Comparison of ENCODE assay signal across 8 mouse cellular contexts in the genomic region with DNA sequence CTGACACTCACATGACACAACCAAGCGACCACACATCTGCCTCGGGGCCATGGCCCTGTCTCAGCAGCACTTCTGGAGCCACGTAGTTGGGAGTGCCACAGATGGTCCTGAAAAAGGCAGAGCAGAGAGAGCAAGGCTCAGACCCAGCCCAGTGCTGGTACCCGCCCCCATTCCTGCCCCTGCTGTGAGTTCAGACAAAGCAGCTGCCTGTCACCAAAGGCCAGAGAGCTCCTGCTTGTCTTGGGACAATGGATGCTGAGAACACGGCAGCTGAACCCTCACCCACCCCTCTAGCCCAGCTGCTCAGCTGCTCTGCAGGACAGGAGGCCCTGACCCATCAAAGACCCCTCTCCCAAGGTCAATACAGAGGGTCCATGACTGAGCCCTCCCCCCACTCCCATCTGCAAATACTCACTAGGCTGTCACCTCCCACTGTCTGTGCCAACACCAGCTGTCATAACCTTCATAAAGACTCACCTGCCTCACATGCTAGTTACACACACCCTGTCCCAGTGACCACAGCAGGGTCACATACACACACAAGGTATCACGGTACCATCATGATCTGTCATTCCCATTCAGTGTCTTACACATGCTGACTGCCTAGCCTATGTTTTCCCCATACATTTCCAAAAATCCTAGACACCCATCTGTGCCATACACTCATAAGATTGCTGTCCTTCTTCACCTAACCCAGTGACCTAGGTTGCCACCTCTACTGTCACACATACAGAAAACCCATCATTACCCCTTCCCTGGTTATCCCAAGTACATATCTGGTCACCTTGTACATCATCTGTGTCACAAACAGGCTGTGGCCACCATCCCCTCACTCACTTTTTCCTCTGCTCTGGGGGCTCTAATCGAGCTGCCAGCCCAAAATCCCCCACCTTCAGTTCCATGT. TPM values are rescaled to one million over a fixed set of nuclear protein-coding genes. Genes with fewer than 3 reads are reported as not detected.
DNase-seq lines count a peak whose midpoint lies in the region; ATAC-seq and TF ChIP-seq lines count a peak whose summit lies in the region.

No protein-coding gene starts in this region.

- no peak overlapping the region for H3K9ac ChIP-seq in kidney, postnatal 0 days (ENCODE audit: low read depth, low read length)
- 0 out of 2 replicates have a peak overlapping the region, but pooled peaks have one; percentile 90 for H3K9ac ChIP-seq in intestine, postnatal 0 days (ENCODE audit: low read depth, low read length)
- H3K9ac ChIP-seq in neural tube, embryonic 13.5 days: peak overlapping the region; percentile 92

- H3K4me3 ChIP-seq in kidney, postnatal 0 days (replicated peaks; ENCODE audit: low read depth, low read length): peak overlapping the region; percentile 76; the same call in 1 of the 2 replicates
- peak overlapping the region; percentile 90 for H3K4me3 ChIP-seq in intestine, postnatal 0 days (ENCODE audit: low read depth, low read length)
- peak overlapping the region; percentile 83 for H3K4me3 ChIP-seq in neural tube, embryonic 13.5 days

- ATAC-seq in kidney, postnatal 0 days (replicated peaks; ENCODE audit: low FRiP score, low read depth): no peak
- no peak for ATAC-seq in intestine, postnatal 0 days
- ATAC-seq in neural tube, embryonic 13.5 days (ENCODE audit: low read depth): peak; percentile 11; the same call in 1 of the 2 replicates
- ATAC-seq in megakaryocyte-erythroid progenitor cell, adult 5-6 weeks (replicated peaks; ENCODE audit: low FRiP score, low TSS enrichment, poor library complexity, severe bottlenecking): no peak

- H3K4me1 ChIP-seq in kidney, postnatal 0 days (replicated peaks; ENCODE audit: insufficient read depth, low read length): no peaks in the 10 kb centered on the region; the same call in 1 of the 2 replicates
- H3K4me1 ChIP-seq in intestine, postnatal 0 days (replicated peaks; ENCODE audit: control insufficient read depth, insufficient read depth, low read length): no peaks in the 10 kb centered on the region
- peaks cover 38% of the 10 kb centered on the region for H3K4me1 ChIP-seq in neural tube, embryonic 13.5 days (replicated peaks)

- 0 out of 2 replicates have a peak, but pooled peaks cover 6% of the 10 kb centered on the region for H3K36me3 ChIP-seq in kidney, postnatal 0 days (ENCODE audit: insufficient read depth, low read length)
- H3K36me3 ChIP-seq in intestine, postnatal 0 days (ENCODE audit: control insufficient read depth, insufficient read depth): peaks cover 26% of the 10 kb centered on the region
- peaks cover 29% of the 10 kb centered on the region for H3K36me3 ChIP-seq in neural tube, embryonic 13.5 days

- H3K9me3 ChIP-seq in kidney, postnatal 0 days (replicated peaks; ENCODE audit: low read length): no peaks in the 10 kb centered on the region
- H3K9me3 ChIP-seq in intestine, postnatal 0 days (ENCODE audit: control insufficient read depth): no peaks in the 10 kb centered on the region
- H3K9me3 ChIP-seq in neural tube, embryonic 13.5 days: no peaks in the 10 kb centered on the region

- H3K27me3 ChIP-seq in kidney, postnatal 0 days (ENCODE audit: insufficient read depth, low read length): no peaks in the 10 kb centered on the region
- no peaks in the 10 kb centered on the region for H3K27me3 ChIP-seq in intestine, postnatal 0 days (replicated peaks; ENCODE audit: control insufficient read depth, insufficient read depth, low read length)
- H3K27me3 ChIP-seq in neural tube, embryonic 13.5 days: no peaks in the 10 kb centered on the region

- H3K4me2 ChIP-seq in kidney, postnatal 0 days (ENCODE audit: low read length): peak overlapping the region; percentile 95
- H3K4me2 ChIP-seq in intestine, postnatal 0 days (replicated peaks; ENCODE audit: low read depth): peak overlapping the region; percentile 98
- H3K4me2 ChIP-seq in neural tube, embryonic 13.5 days: peak overlapping the region; percentile 76

- DNase-seq in kidney, postnatal 0 days (ENCODE audit: low spot score): no peak
- DNase-seq in kidney, postnatal 4 days: no peak
- peak; percentile 87 for DNase-seq in embryo, embryonic 10.5 days (ENCODE audit: low spot score)
- DNase-seq in left cerebral cortex, adult 18-20 months (ENCODE audit: low spot score in 2 of 2): no peak
- DNase-seq in layer of hippocampus, postnatal 36 days: no peak

- H3K27ac ChIP-seq in kidney, postnatal 0 days: no peak overlapping the region
- H3K27ac ChIP-seq in intestine, postnatal 0 days (ENCODE audit: low read depth, low read length): no peak overlapping the region
- peak overlapping the region; percentile 81 for H3K27ac ChIP-seq in neural tube, embryonic 13.5 days (replicated peaks)

- no peak for TF ChIP-seq CTCF in kidney, postnatal 0 days (IDR thresholded peaks at IDR 0.05; ENCODE audit: low read depth)
- TF ChIP-seq CTCF in intestine, postnatal 0 days (IDR thresholded peaks at IDR 0.05; ENCODE audit: low read depth): no peak

- WGBS in kidney, postnatal 0 days: 48% methylated on average over 7 of the region's 7 CpGs
- WGBS in intestine, postnatal 0 days: 59% methylated on average over 7 of the region's 7 CpGs
- WGBS in neural tube, embryonic 13.5 days: 9% methylated on average over 7 of the region's 7 CpGs

RNA-seq across cellular contexts. Expression of a gene that starts 1.6 kb away (rescaled TPM):
- polyA plus RNA-seq in kidney, postnatal 0 days (2015; fragmentation: Nextera tagmentation; extraction: Ambion mirVana): 3.7 and 4.0 TPM in 2 replicates
- polyA plus RNA-seq in intestine, postnatal 0 days (2015; fragmentation: Nextera tagmentation; extraction: Ambion mirVana): 5.3 and 7.0 TPM in 2 replicates
- 16.0 and 20.7 TPM in 2 replicates for polyA plus RNA-seq in neural tube, embryonic 13.5 days (2015; fragmentation: Nextera tagmentation; extraction: Ambion mirVana)
- total RNA-seq in left cerebral cortex, adult 18-20 months (2021): 10 to 100 TPM; 16.9 to 17.3 TPM
- 0.66 and 1.8 TPM in 2 replicates for total RNA-seq in megakaryocyte-erythroid progenitor cell, adult 5-6 weeks (2014; fragmentation: Nextera tagmentation)
- 0.94 and 2.8 TPM in 2 replicates for total RNA-seq in megakaryocyte-erythroid progenitor cell, adult 5-6 weeks (2017)
- 10 to 100 TPM in 1 of 2 experiments, 1 to 10 TPM in 1; 8.0 to 10.0 TPM for total RNA-seq in layer of hippocampus, postnatal 36 days (2021)

RNA-seq across cellular contexts. Expression of a gene that starts 5.5 kb away (rescaled TPM):
- polyA plus RNA-seq in kidney, postnatal 0 days (2015; fragmentation: Nextera tagmentation; extraction: Ambion mirVana): 0.24 TPM in 1 of 2 replicates, not detected in the other
- polyA plus RNA-seq in intestine, postnatal 0 days (2015; fragmentation: Nextera tagmentation; extraction: Ambion mirVana): 0.22 TPM in 2 replicates
- not detected in 2 replicates for polyA plus RNA-seq in neural tube, embryonic 13.5 days (2015; fragmentation: Nextera tagmentation; extraction: Ambion mirVana)
- under 1 TPM in 1 of 2 experiments, not detected in 1; 0.77 TPM for total RNA-seq in left cerebral cortex, adult 18-20 months (2021)
- not detected in 2 replicates for total RNA-seq in megakaryocyte-erythroid progenitor cell, adult 5-6 weeks (2014; fragmentation: Nextera tagmentation)
- total RNA-seq in megakaryocyte-erythroid progenitor cell, adult 5-6 weeks (2017): not detected in 2 replicates
- not detected for total RNA-seq in layer of hippocampus, postnatal 36 days (2021)

RNA-seq across cellular contexts. Expression of a gene that starts 6.6 kb away (rescaled TPM):
- polyA plus RNA-seq in kidney, postnatal 0 days (2015; fragmentation: Nextera tagmentation; extraction: Ambion mirVana): 4.3 and 4.9 TPM in 2 replicates
- 2.9 and 3.5 TPM in 2 replicates for polyA plus RNA-seq in intestine, postnatal 0 days (2015; fragmentation: Nextera tagmentation; extraction: Ambion mirVana)
- polyA plus RNA-seq in neural tube, embryonic 13.5 days (2015; fragmentation: Nextera tagmentation; extraction: Ambion mirVana): 3.2 and 4.7 TPM in 2 replicates
- 10 to 100 TPM; 13.1 to 14.2 TPM for total RNA-seq in left cerebral cortex, adult 18-20 months (2021)
- 17.5 and 19.1 TPM in 2 replicates for total RNA-seq in megakaryocyte-erythroid progenitor cell, adult 5-6 weeks (2014; fragmentation: Nextera tagmentation)
- 7.7 and 15.6 TPM in 2 replicates for total RNA-seq in megakaryocyte-erythroid progenitor cell, adult 5-6 weeks (2017)
- 10 to 100 TPM; 11.6 to 13.4 TPM for total RNA-seq in layer of hippocampus, postnatal 36 days (2021)

RNA-seq across cellular contexts. Expression of a gene that starts 23.9 kb away (rescaled TPM):
- 988 and 1,137 TPM in 2 replicates for polyA plus RNA-seq in kidney, postnatal 0 days (2015; fragmentation: Nextera tagmentation; extraction: Ambion mirVana)
- polyA plus RNA-seq in intestine, postnatal 0 days (2015; fragmentation: Nextera tagmentation; extraction: Ambion mirVana): 563 and 564 TPM in 2 replicates
- polyA plus RNA-seq in neural tube, embryonic 13.5 days (2015; fragmentation: Nextera tagmentation; extraction: Ambion mirVana): 493 and 532 TPM in 2 replicates
- 100 to 1,000 TPM; 585 to 613 TPM for total RNA-seq in left cerebral cortex, adult 18-20 months (2021)
- 5,319 and 5,634 TPM in 2 replicates for total RNA-seq in megakaryocyte-erythroid progenitor cell, adult 5-6 weeks (2014; fragmentation: Nextera tagmentation)
- total RNA-seq in megakaryocyte-erythroid progenitor cell, adult 5-6 weeks (2017): 1,767 and 2,088 TPM in 2 replicates
- total RNA-seq in layer of hippocampus, postnatal 36 days (2021): 100 to 1,000 TPM; 503 to 512 TPM

RNA-seq across cellular contexts. Expression of a gene that starts 36.3 kb away (rescaled TPM):
- 4.0 TPM in 2 replicates for polyA plus RNA-seq in kidney, postnatal 0 days (2015; fragmentation: Nextera tagmentation; extraction: Ambion mirVana)
- polyA plus RNA-seq in intestine, postnatal 0 days (2015; fragmentation: Nextera tagmentation; extraction: Ambion mirVana): 1.3 and 1.4 TPM in 2 replicates
- 6.4 and 7.4 TPM in 2 replicates for polyA plus RNA-seq in neural tube, embryonic 13.5 days (2015; fragmentation: Nextera tagmentation; extraction: Ambion mirVana)
- total RNA-seq in left cerebral cortex, adult 18-20 months (2021): 1 to 10 TPM; 1.1 to 2.0 TPM
- total RNA-seq in megakaryocyte-erythroid progenitor cell, adult 5-6 weeks (2014; fragmentation: Nextera tagmentation): 0.25 TPM in 1 of 2 replicates, not detected in the other
- not detected in 2 replicates for total RNA-seq in megakaryocyte-erythroid progenitor cell, adult 5-6 weeks (2017)
- total RNA-seq in layer of hippocampus, postnatal 36 days (2021): 1 to 10 TPM; 2.3 to 3.0 TPM
